Mouse (Mus musculus) testis, postnatal 14 days (tissue): Measurements from ENCODE around the gene P4hb.

ENCODE experiments used
- DNase-seq: peaks from one replicate; pipeline ENCODE4 v3.0.0; 2021; ENCODE audit warnings: low spot score

The P4hb gene

GRCm38 (mm10) chr11:120572752-120573584 is at the start of gene P4hb:
P4hb (minus strand) TSS chr11:120573253.
- peak; percentile 100 for DNase-seq

GRCm38 (mm10) chr11:120622805-120623204 is 49.8 kb upstream of the P4hb start:
- no peak for DNase-seq

DNA sequence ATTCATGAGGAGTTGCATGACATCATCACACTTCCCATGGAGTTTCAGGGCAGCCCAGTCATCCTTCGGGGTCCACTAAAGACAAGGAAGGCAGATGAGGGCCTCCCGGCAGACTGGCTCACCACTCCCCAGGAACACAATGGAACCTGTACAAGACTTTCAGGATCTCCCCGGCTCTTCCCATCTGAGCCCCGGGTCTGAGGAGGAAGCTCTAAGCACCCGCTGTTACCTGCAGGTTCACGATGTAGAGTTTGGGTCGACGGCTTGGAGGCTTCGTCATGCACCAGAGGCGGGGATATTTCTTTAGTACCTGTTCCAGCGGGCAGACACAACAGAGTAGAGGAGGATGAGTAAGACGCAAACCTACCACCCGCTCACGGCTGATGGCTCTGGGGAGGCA is 47.1 kb upstream of the P4hb start:
- no peak for DNase-seq

GRCm38 (mm10) chr11:120618619-120619535 is 45.8 kb upstream of the P4hb start:
- DNase-seq = no peak

- DNase-seq = peak; percentile 91
Observed at GRCm38 (mm10) chr11:120617519-120618112, 44.6 kb upstream of the P4hb start, which contains the start of gene Pcyt2. Pcyt2 (minus strand) TSS chr11:120617936.

GRCm38 (mm10) chr11:120616617-120617294 is 43.7 kb upstream of the P4hb start:
- no peak for DNase-seq

- no peak for DNase-seq
Observed at GRCm38 (mm10) chr11:120615606-120616203, 42.7 kb upstream of the P4hb start.

GRCm38 (mm10) chr11:120615167-120615566 is 42.1 kb upstream of the P4hb start:
- DNase-seq = no peak

DNA sequence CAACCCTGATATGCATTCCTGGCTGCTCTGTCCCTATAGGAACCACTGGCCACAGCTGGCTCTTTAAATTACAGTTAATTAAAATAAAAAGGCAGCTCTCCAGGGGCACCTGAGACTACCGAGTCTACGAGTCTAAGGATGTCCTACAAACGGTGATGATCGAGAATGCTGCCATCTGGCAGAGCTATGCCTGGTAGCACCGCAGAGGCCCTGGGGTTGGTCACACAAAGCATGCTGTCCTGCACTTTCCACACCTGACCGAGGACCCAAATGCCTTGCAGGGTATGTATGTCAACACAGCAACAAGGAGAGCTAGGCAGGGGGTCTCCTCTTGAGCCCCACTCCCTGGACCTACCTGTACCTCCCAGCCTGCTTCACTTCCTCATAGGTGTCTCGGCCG is 40.9 kb upstream of the P4hb start:
- no peak for DNase-seq

DNA sequence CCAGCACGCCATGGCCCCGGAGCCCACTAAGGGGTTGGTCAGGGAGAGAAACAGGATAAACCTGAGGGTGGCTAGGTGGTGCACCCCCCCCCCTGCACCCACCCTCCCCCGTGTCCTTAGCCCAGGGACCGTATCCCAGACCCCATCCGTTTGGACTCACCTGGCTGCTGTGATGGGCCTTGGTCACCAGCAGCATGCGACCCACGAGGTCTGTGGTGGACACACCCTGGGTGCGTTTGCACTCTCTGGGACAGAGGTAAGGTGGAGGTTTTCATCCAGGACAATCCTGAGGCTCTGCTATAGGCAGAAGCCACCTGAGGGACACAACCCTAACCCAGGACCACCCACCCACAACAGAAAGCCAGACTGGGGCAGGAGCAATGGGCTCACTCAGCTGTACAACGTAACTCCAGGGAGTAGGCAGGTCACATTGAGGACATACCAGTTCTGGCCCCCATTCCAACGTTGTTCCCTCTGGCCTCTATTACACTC is 40.5 kb upstream of the P4hb start:
- no peak for DNase-seq

DNA sequence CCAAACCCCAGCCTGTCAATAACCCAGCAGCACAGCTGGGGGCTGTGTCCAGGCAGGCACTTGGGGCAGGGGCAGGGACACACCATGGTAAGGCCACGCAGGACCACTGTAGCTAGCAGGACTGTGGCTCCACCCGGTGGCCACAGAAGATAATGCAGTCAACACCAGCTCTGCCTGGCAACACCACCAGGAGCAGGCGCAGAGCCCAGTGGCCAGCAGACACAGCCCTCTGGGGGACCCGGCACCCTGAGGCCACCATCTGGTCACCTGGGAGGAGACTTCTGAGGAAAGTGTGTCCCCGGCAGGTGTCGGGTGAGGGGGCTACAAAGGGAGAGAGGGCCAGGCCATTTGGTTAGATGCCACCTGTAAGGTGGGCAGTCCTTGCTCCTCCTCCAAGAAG is 39.7 kb upstream of the P4hb start:
- no peak for DNase-seq

- no peak for DNase-seq
Observed at GRCm38 (mm10) chr11:120610477-120611046, 37.5 kb upstream of the P4hb start.

DNA sequence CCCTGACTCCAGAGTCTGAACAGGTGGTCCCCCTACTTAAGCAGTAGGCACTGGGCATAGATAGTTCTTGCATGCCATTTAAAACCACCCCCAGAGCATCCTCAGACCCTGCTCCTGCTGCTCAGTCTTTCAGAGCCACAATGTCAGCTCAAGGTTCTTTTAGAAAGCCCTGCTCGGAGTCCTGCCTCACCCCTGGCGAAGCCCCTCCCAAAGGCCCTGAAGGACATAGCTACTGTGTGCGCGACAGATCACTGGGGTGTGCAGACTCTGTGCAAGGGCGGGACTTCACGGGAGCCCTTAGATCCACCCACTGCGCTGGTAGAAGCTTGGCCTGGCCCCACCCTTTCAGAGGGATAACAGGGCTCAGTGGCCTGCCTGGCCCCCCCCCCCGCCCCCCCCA is 36.2 kb upstream of the P4hb start:
- no peak for DNase-seq

DNA sequence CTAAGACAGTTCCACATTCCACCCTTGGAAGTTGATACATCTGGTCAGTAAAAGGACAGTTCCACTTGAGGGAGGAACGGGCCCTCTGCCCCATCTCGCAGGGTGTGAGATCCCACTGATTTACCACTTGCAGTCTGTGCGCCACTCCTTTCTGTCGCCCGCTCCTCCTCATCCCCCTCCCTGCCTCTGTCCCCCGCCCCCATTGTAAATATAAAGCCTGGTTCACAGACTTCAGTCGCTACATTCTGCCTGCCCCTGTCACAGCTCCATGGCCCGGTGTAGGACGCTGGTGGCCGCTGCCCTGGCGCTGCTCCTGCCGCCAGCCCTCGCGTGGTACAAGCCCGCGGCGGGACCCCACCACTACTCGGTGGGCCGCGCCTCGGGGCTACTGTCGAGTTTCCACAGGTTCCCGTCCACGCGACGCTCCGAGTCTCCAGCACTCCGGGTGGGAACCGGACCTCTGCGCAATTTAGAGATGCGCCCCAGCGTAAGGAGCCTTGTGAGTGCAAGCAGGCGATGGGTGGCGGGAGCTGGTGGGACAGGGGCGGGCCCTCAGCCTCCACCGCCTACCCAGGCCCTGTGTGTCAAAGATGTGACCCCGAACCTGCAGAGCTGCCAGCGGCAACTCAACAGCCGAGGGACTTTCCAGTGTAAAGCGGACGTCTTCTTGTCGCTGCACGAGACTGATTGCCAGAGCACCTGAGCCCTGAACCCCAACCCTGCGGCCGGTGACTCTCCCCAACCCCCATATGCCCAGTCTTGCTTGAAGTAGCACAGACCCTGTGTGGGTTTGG is 35.4 kb upstream of the P4hb start, which contains the start of gene Npb:
Gene Npb (plus strand): TSS at position 237 of the 794 bp plus-strand sequence.
- no peak for DNase-seq

DNA sequence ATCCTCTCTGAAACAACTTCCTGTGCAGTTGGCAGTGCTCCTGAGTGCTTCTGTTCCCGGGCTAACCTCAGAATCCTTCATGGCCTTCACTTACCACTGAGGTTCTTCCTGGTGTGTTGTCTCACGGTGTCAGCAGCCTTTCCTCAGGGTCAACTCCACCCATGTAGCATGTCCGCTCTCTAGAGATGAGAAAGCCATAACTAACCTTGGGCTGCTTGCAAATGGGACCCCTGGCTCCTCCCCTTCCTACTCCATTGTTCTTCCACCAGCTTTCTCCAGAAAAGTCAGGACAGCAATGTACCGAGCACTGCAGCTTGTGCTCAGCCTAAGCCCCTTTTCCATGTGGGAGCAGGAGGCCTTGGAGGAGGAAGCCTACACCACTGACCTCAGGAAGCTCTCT is 33.7 kb upstream of the P4hb start:
- DNase-seq = no peak

DNA sequence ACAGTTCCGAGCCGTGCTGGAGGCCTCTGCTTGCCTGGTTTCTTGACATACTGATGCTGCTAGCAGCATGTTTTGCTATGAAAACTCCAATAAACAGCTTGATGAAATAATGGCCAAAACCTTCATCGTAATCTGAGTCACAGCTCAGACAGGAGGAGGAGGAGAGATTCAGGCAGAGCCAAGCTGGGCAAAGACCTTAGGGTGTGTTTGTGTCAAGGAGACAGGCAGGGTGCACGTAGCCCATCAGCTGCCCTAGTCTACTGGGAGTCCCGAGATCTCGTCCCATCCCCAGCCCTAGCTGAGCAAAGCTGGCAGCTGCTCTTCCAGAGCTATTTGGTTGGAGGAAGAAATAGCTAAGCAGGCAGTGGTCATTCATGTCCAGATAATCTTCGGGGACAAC is 32.6 kb upstream of the P4hb start:
- no peak for DNase-seq

GRCm38 (mm10) chr11:120603545-120603944 is 30.5 kb upstream of the P4hb start:
- DNase-seq = no peak

DNA sequence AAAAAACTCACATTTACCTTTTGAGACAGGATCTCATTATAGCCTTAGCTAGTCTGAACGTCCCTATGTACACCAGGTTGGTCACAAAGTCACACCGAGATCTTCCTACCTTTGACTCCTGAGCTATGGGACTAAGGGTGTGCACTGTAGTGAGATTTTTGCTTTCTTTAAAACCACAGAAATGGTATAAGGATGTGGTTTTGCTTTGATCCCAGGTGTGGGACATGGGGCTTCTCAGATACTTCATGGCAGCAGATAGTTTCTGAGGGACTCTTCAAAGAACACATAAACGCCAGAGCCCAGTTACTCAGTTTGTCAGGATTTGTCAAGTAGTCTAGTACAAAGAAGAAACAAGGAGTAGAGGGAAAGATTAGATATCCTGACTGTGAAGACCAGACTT is 27.7 kb upstream of the P4hb start:
- no peak for DNase-seq

GRCm38 (mm10) chr11:120598990-120599549 is 26.0 kb upstream of the P4hb start:
- DNase-seq = no peak
